In the genomic region with DNA sequence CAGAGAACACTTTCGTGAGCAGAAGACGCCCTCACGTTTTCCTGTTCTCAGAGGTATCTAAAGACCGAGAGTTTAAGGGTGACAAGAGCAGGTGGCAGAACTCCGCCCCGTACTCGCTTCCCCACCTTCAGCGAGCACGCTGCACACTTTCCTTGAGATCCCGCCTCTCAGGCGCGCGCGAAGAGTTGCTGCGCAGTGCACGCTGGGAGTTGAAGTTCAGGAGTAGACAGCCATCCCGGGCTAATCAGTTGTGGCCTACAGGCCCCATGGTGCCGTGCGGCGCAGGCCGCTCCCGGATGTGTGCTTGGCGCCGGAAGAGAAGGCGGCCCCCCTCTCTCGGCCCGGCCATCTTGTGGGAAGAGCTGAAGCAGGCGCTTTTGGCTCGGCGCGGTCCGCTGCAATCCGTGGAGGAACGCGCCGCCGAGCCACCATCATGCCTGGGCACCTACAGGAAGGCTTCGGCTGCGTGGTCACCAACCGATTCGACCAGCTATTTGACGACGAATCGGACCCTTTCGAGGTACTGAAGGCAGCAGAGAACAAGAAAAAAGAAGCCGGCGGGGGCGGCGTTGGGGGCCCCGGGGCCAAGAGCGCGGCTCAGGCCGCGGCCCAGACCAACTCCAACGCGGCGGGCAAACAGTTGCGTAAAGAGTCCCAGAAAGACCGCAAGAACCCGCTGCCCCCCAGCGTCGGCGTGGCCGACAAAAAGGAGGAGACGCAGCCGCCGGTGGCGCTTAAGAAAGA, we compare ENCODE assay signal across 8 mouse cellular contexts. TPM values are rescaled to one million over a fixed set of nuclear protein-coding genes. Genes with fewer than 3 reads are reported as not detected.
A peak's percentile ranks its signal among the peaks of the same experiment; 100 is the strongest.
DNase-seq lines count a peak whose midpoint lies in the region; ATAC-seq and TF ChIP-seq lines count a peak whose summit lies in the region.

No protein-coding gene starts in this region.

- under 1% methylated on average over 65 of the region's 68 CpGs for WGBS in forebrain, embryonic 12.5 days
- under 1% methylated on average over 68 of the region's 68 CpGs for WGBS in heart, postnatal 0 days
- under 1% methylated on average over 67 of the region's 68 CpGs for WGBS in liver, embryonic 16.5 days (ENCODE audit: insufficient replicate concordance)
- WGBS in neural tube, embryonic 13.5 days, result under 1% methylated on average over 68 of the region's 68 CpGs

- TF ChIP-seq CTCF in E14TG2a.4 (conservative IDR thresholded peaks at IDR 0.05; ENCODE audit: low read length), result no peak
- TF ChIP-seq CTCF in heart, postnatal 0 days (IDR thresholded peaks at IDR 0.05; ENCODE audit: low read depth), result no peak
- TF ChIP-seq CTCF in testis, adult 2 months (IDR thresholded peaks at IDR 0.05; ENCODE audit: control insufficient read depth, insufficient read depth, insufficient replicate concordance, low read depth, low read length), result no peak

- no peaks in the 10 kb centered on the region for H3K27me3 ChIP-seq in E14TG2a.4 (ENCODE audit: insufficient read depth, low read length)
- H3K27me3 ChIP-seq in forebrain, embryonic 12.5 days, result no peaks in the 10 kb centered on the region
- no peaks in the 10 kb centered on the region for H3K27me3 ChIP-seq in heart, postnatal 0 days (ENCODE audit: control insufficient read depth, insufficient read depth, low read length)
- no peaks in the 10 kb centered on the region for H3K27me3 ChIP-seq in liver, embryonic 16.5 days (ENCODE audit: control insufficient read depth, insufficient read depth, low read depth, low read length)
- no peaks in the 10 kb centered on the region for H3K27me3 ChIP-seq in neural tube, embryonic 13.5 days
- no peaks in the 10 kb centered on the region for H3K27me3 ChIP-seq in testis, adult 2 months (ENCODE audit: control insufficient read depth, insufficient read depth, low read length)

- H3K27ac ChIP-seq in forebrain, embryonic 12.5 days, result peak overlapping the region; percentile 94
- peak overlapping the region; percentile 95 for H3K27ac ChIP-seq in heart, postnatal 0 days (ENCODE audit: low read depth)
- peak overlapping the region; percentile 87 for H3K27ac ChIP-seq in liver, embryonic 16.5 days (ENCODE audit: low read length)
- H3K27ac ChIP-seq in neural tube, embryonic 13.5 days (replicated peaks), result peak overlapping the region; percentile 92
- peak overlapping the region; percentile 86 for H3K27ac ChIP-seq in testis, adult 2 months (ENCODE audit: control insufficient read depth, insufficient read depth, low read depth, low read length)

- peaks cover 39% of the 10 kb centered on the region for H3K4me1 ChIP-seq in E14TG2a.4 (replicated peaks; ENCODE audit: low read depth, low read length)
- H3K4me1 ChIP-seq in forebrain, embryonic 12.5 days, result peaks cover 14% of the 10 kb centered on the region
- peaks cover 4% of the 10 kb centered on the region; the same call in 1 of the 2 replicates for H3K4me1 ChIP-seq in heart, postnatal 0 days (ENCODE audit: control insufficient read depth, insufficient read depth)
- H3K4me1 ChIP-seq in liver, embryonic 16.5 days (ENCODE audit: control insufficient read depth, low read depth, low read length), result peaks cover 16% of the 10 kb centered on the region
- peaks cover 31% of the 10 kb centered on the region for H3K4me1 ChIP-seq in neural tube, embryonic 13.5 days (replicated peaks)
- peaks cover 5% of the 10 kb centered on the region for H3K4me1 ChIP-seq in testis, adult 2 months (ENCODE audit: control insufficient read depth, insufficient read depth, low read length)

- TF ChIP-seq EP300 in heart, postnatal 0 days (IDR thresholded peaks at IDR 0.05; ENCODE audit: low read depth), result peak; percentile 33

- peaks cover 41% of the 10 kb centered on the region for H3K36me3 ChIP-seq in E14TG2a.4 (ENCODE audit: insufficient read depth, low read length)
- H3K36me3 ChIP-seq in forebrain, embryonic 12.5 days (replicated peaks), result peaks cover 5% of the 10 kb centered on the region; the same call in 1 of the 2 replicates
- H3K36me3 ChIP-seq in heart, postnatal 0 days (replicated peaks; ENCODE audit: control insufficient read depth, insufficient read depth, low read length), result peaks cover 6% of the 10 kb centered on the region; the same call in 1 of the 2 replicates
- H3K36me3 ChIP-seq in liver, embryonic 16.5 days (ENCODE audit: control insufficient read depth, insufficient read depth), result peaks cover 5% of the 10 kb centered on the region
- peaks cover 5% of the 10 kb centered on the region for H3K36me3 ChIP-seq in neural tube, embryonic 13.5 days
- H3K36me3 ChIP-seq in testis, adult 2 months (ENCODE audit: control insufficient read depth, insufficient read depth, low read length), result no peaks in the 10 kb centered on the region

- peak overlapping the region; percentile 100 for H3K4me3 ChIP-seq in E14TG2a.4 (replicated peaks; ENCODE audit: low read length)
- H3K4me3 ChIP-seq in forebrain, embryonic 12.5 days (replicated peaks), result peak overlapping the region; percentile 100
- H3K4me3 ChIP-seq in heart, postnatal 0 days (ENCODE audit: low read depth, low read length), result peak overlapping the region; percentile 96
- peak overlapping the region; percentile 100 for H3K4me3 ChIP-seq in liver, embryonic 16.5 days (ENCODE audit: low read depth, low read length)
- H3K4me3 ChIP-seq in neural tube, embryonic 13.5 days, result peak overlapping the region; percentile 99
- peak overlapping the region; percentile 97 for H3K4me3 ChIP-seq in testis, adult 2 months (ENCODE audit: control insufficient read depth, low read depth, low read length)

- peak; percentile 96 for DNase-seq in c-Kit-positive CD71-positive TER-119-positive erythroid progenitor cells, embryonic 14.5 days (ENCODE audit: low spot score)
- DNase-seq in heart, postnatal 0 days (ENCODE audit: low spot score), result peak; percentile 99
- peak; percentile 95 to 97 for DNase-seq in kidney, postnatal 4 days

- H3K4me2 ChIP-seq in forebrain, embryonic 12.5 days, result peak overlapping the region; percentile 73
- peak overlapping the region; percentile 84 for H3K4me2 ChIP-seq in heart, postnatal 0 days (ENCODE audit: low read depth, low read length)
- H3K4me2 ChIP-seq in liver, embryonic 16.5 days (ENCODE audit: low read depth, low read length), result peak overlapping the region; percentile 90
- H3K4me2 ChIP-seq in neural tube, embryonic 13.5 days, result peak overlapping the region; percentile 87

- ATAC-seq in forebrain, embryonic 12.5 days (ENCODE audit: low FRiP score), result peak; percentile 99
- ATAC-seq in heart, postnatal 0 days (ENCODE audit: insufficient read depth, low read depth), result peak; percentile 99
- ATAC-seq in liver, embryonic 16.5 days (ENCODE audit: low read depth), result peak; percentile 99
- ATAC-seq in neural tube, embryonic 13.5 days (ENCODE audit: low read depth), result peak; percentile 100

- peak overlapping the region; percentile 99 for H3K9ac ChIP-seq in forebrain, embryonic 12.5 days
- H3K9ac ChIP-seq in heart, postnatal 0 days (replicated peaks; ENCODE audit: low read depth, low read length), result peak overlapping the region; percentile 98
- H3K9ac ChIP-seq in liver, embryonic 16.5 days (ENCODE audit: low read depth, low read length), result peak overlapping the region; percentile 99
- H3K9ac ChIP-seq in neural tube, embryonic 13.5 days, result peak overlapping the region; percentile 91

- no peaks in the 10 kb centered on the region for H3K9me3 ChIP-seq in E14TG2a.4 (ENCODE audit: low read length)
- no peaks in the 10 kb centered on the region for H3K9me3 ChIP-seq in forebrain, embryonic 12.5 days
- H3K9me3 ChIP-seq in heart, postnatal 0 days (replicated peaks; ENCODE audit: control insufficient read depth, low read length), result no peaks in the 10 kb centered on the region
- H3K9me3 ChIP-seq in liver, embryonic 16.5 days (replicated peaks; ENCODE audit: control insufficient read depth, low read length), result no peaks in the 10 kb centered on the region
- no peaks in the 10 kb centered on the region for H3K9me3 ChIP-seq in neural tube, embryonic 13.5 days

- TF ChIP-seq POLR2A in testis, adult 2 months (IDR thresholded peaks at IDR 0.05; ENCODE audit: control insufficient read depth, low read depth, low read length), result peak; percentile 84

RNA-seq across cellular contexts. Expression of a gene that starts 28.9 kb away (rescaled TPM):
- 476 and 480 TPM in 2 replicates for polyA plus RNA-seq in forebrain, embryonic 12.5 days (2016; fragmentation: Nextera tagmentation; extraction: Ambion mirVana)
- 143 and 161 TPM in 2 replicates for total RNA-seq in heart, postnatal 0 days (2014; rRNA removed; ENCODE audit: low replicate concordance)
- polyA plus RNA-seq in heart, postnatal 0 days (2015; fragmentation: Nextera tagmentation; extraction: Ambion mirVana), result 237 and 245 TPM in 2 replicates
- polyA plus RNA-seq in liver, embryonic 16.5 days (2015; fragmentation: Nextera tagmentation; extraction: Ambion mirVana), result 183 and 192 TPM in 2 replicates
- 324 and 340 TPM in 2 replicates for polyA plus RNA-seq in neural tube, embryonic 13.5 days (2015; fragmentation: Nextera tagmentation; extraction: Ambion mirVana)
- 57.3 and 75.1 TPM in 2 replicates for polyA plus RNA-seq in testis, adult 2 months (2012; rRNA removed)

Comparison
In these comparisons a context has a peak if more than half of its experiments do, and no peak if none do; other contexts are left out.
1. Peak in every context shown above with its lines: DNase-seq, ATAC-seq, H3K4me3 ChIP-seq and H3K27ac ChIP-seq.